Mouse (Mus musculus): ENCODE data around the gene Lix1l. TPM values are rescaled to one million over a fixed set of nuclear protein-coding genes. Genes with fewer than 3 reads are reported as not detected.

Lix1l gene
- polyA plus RNA-seq, 1 experiment from 2014 or later = 4.7 TPM

DNA sequence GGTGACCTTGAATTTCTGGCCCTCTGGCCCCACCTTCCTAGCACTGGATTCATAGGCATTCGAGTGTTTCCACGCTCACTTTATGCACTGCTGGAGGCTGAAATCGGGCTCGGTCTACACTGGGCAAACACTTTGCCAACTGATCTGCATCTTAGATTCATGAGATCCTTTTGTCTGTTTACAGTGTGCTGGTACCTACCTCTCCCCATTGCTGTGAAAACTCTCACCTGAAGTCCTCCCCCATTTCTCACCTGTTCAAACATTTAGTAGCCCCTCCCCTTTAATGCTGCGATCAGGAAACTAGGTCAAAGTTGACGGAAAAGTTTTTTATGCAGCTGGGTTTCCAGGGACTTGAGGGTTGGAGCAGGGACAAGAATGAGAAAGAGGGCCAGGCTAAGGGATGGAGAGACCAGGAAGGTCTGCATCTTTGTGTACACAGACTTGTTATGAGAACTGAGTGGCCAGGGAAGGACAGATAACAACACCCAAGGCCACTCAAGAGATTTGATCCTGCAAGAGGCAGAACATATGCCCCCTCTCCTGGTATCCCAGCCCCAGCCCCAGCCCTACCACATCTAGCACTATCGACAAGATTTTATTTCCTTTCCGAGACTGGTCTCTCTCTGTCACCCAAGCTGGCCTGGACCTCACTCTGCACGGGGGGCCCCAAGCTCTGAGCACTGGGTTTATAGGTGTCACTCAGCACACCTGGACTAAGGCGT, 36.9 kb upstream of the Lix1l start:
- Histone ChIP-seq H3K9ac (ENCODE audit: low read depth, low read length) (no peak overlapping the region), H3K4me1 (ENCODE audit: control insufficient read depth, insufficient read depth, low read length) (peaks cover 22% of the 10 kb centered on the region), H3K36me3 (ENCODE audit: control insufficient read depth, insufficient read depth, low read length) (0 out of 2 replicates have a peak, but pooled peaks cover 3% of the 10 kb centered on the region), H3K4me2 (ENCODE audit: low read length) (no peak overlapping the region), H3K27ac (ENCODE audit: low read length) (no peak overlapping the region), H3K27me3 (ENCODE audit: control insufficient read depth, insufficient read depth, low read depth, low read length) (no peaks in the 10 kb centered on the region), H3K4me3 (ENCODE audit: low read depth, low read length) (no peak overlapping the region), H3K9me3 (replicated peaks; ENCODE audit: control insufficient read depth, low read length, poor library complexity, severe bottlenecking) (no peaks in the 10 kb centered on the region)
- 77% methylated on average over 10 of the region's 10 CpGs for WGBS
- no peak for ATAC-seq

DNA sequence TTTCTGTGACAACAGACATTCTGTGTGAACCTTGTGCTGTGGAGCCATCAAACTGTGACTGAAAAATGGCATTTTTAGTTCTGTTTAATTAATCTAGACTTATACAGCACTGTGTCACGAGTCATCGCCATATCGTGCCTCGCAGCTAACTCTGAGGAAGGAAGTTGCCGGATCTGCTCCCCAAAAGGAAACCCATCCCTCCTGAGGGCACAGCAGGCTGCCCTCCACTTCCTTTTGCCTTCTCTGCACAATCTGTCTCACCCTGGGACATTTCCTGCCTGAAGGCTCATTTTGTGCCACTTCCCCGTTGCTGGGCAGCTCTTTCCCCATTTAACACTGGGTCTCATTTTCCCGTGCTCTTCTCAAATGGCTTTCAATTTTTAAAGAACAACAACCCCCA, 36.3 kb upstream of the Lix1l start:
- WGBS = 81% methylated on average over 7 of the region's 7 CpGs
- Histone ChIP-seq H3K9ac (ENCODE audit: low read depth, low read length) (no peak overlapping the region), H3K4me3 (ENCODE audit: low read depth, low read length) (no peak overlapping the region), H3K27ac (ENCODE audit: low read length) (no peak overlapping the region), H3K9me3 (replicated peaks; ENCODE audit: control insufficient read depth, low read length, poor library complexity, severe bottlenecking) (no peaks in the 10 kb centered on the region), H3K27me3 (ENCODE audit: control insufficient read depth, insufficient read depth, low read depth, low read length) (no peaks in the 10 kb centered on the region), H3K36me3 (ENCODE audit: control insufficient read depth, insufficient read depth, low read length) (0 out of 2 replicates have a peak, but pooled peaks cover 3% of the 10 kb centered on the region), H3K4me1 (ENCODE audit: control insufficient read depth, insufficient read depth, low read length) (peaks cover 16% of the 10 kb centered on the region), H3K4me2 (ENCODE audit: low read length) (no peak overlapping the region)
- no peak for ATAC-seq

DNA sequence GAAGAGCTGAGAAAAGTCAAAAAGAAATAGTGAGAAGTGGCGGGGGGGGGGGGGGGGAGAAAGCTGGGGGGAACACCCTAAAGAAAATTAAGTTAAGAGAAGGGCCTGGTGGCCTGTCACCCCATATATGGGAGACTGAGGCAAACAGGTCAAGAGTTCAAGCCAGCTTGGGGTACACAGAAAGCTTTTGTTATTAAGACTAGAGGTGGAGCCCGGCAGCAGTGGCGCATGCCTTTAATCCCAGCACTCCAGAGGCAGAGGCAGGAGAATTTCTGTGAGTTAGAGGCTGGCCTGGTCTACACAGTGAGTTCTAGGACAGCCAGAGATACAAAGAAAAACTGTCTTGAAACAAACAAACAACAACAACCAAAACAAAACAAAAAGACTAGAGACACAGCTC, 35.8 kb upstream of the Lix1l start:
- Histone ChIP-seq H3K36me3 (ENCODE audit: control insufficient read depth, insufficient read depth, low read length) (0 out of 2 replicates have a peak, but pooled peaks cover 3% of the 10 kb centered on the region), H3K9ac (ENCODE audit: low read depth, low read length) (no peak overlapping the region), H3K4me1 (ENCODE audit: control insufficient read depth, insufficient read depth, low read length) (peaks cover 11% of the 10 kb centered on the region), H3K9me3 (replicated peaks; ENCODE audit: control insufficient read depth, low read length, poor library complexity, severe bottlenecking) (no peaks in the 10 kb centered on the region), H3K4me2 (ENCODE audit: low read length) (no peak overlapping the region), H3K27me3 (ENCODE audit: control insufficient read depth, insufficient read depth, low read depth, low read length) (no peaks in the 10 kb centered on the region), H3K27ac (ENCODE audit: low read length) (no peak overlapping the region), H3K4me3 (ENCODE audit: low read depth, low read length) (no peak overlapping the region)
- WGBS = 96% methylated on average over 2 of the region's 3 CpGs
- ATAC-seq = no peak

DNA sequence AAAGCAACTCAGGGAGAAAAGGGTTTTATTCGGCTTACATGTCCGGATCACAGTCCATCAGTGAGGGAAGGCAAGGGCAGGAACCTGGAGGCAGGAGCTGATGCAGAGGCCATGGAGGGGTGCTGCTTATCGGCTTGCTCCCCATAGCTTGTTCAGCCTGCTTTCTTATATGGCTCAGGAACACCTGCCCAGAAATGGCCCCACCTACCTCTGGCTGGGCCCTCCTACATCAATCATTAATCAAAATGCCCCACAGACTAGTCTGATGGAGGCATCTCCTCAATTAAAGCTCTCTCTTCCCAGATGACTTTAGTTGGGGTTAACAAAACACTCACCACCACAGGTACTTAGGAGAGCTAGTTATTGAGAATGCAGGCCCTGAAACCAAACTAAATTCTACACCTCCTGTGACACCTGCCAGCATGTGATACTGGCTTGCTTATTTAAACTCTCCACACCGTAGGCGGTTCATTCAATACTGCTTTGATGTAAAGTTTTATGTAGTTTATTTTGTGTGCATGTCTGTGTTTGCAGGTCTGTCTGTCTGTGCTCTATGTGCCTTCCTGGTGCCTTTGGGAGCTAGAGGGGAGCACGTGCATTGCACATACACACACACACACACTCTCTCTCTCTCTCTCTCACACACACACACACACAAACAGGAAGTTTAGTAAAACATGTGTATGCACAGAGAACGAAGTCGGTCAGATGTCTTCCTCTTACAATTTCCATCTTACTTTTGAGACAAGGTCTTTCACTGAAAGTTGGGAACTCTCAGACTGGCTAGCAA, 34.1 kb upstream of the Lix1l start:
- Histone ChIP-seq H3K27me3 (ENCODE audit: control insufficient read depth, insufficient read depth, low read depth, low read length) (no peaks in the 10 kb centered on the region), H3K4me2 (ENCODE audit: low read length) (no peak overlapping the region), H3K4me1 (ENCODE audit: control insufficient read depth, insufficient read depth, low read length) (no peaks in the 10 kb centered on the region), H3K9ac (ENCODE audit: low read depth, low read length) (no peak overlapping the region), H3K36me3 (ENCODE audit: control insufficient read depth, insufficient read depth, low read length) (no peaks in the 10 kb centered on the region), H3K27ac (ENCODE audit: low read length) (no peak overlapping the region), H3K9me3 (replicated peaks; ENCODE audit: control insufficient read depth, low read length, poor library complexity, severe bottlenecking) (no peaks in the 10 kb centered on the region), H3K4me3 (ENCODE audit: low read depth, low read length) (no peak overlapping the region)
- WGBS = 88% methylated on average over 8 of the region's 8 CpGs
- ATAC-seq = no peak

DNA sequence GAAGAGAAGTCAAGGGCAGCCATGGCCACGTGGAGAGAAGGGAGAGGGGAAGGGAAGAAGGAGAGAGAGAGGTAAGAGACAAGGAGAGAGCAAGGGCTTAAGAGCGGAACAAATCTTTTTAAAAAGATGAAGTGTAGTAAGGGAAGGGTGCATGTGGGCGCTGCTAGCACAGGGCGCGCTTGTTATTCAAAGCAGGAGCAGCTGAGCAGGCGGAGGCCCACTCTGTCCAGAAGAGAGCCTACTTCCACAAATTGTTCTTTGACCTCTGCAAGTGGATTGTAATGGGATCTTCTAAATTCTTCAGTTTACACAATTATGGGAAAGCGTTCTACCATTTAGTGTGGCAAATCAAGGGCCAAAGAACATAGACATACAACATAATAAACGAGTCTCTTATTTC, 32.3 kb upstream of the Lix1l start:
- Histone ChIP-seq H3K9ac (ENCODE audit: low read depth, low read length) (no peak overlapping the region), H3K4me3 (ENCODE audit: low read depth, low read length) (no peak overlapping the region), H3K27ac (ENCODE audit: low read length) (no peak overlapping the region), H3K36me3 (ENCODE audit: control insufficient read depth, insufficient read depth, low read length) (no peaks in the 10 kb centered on the region), H3K27me3 (ENCODE audit: control insufficient read depth, insufficient read depth, low read depth, low read length) (no peaks in the 10 kb centered on the region), H3K9me3 (replicated peaks; ENCODE audit: control insufficient read depth, low read length, poor library complexity, severe bottlenecking) (no peaks in the 10 kb centered on the region), H3K4me2 (ENCODE audit: low read length) (no peak overlapping the region), H3K4me1 (ENCODE audit: control insufficient read depth, insufficient read depth, low read length) (no peaks in the 10 kb centered on the region)
- no peak for ATAC-seq
- 64% methylated on average over 8 of the region's 8 CpGs for WGBS

DNA sequence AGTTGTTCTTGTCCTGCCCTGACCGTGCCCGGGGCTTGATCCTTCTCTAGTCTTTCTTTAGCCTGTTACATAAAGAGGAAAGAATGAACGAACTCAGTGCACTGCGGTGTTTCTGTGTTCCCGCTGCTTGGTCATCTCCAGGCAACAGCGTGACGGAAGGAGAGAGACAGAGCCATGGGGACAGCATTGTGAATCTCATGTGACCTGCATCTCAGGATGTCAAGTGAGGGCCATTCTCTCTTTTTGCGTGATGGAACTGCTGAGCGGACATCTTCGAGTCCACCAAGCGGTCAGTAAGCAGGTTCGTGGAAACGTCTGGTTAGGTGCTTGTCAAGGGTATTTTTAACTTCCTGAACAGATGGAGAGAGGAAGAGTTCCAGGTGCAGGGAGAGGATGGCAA, 31.4 kb upstream of the Lix1l start:
- 86% methylated on average over 13 of the region's 13 CpGs for WGBS
- Histone ChIP-seq H3K4me1 (ENCODE audit: control insufficient read depth, insufficient read depth, low read length) (no peaks in the 10 kb centered on the region), H3K27ac (ENCODE audit: low read length) (no peak overlapping the region), H3K27me3 (ENCODE audit: control insufficient read depth, insufficient read depth, low read depth, low read length) (no peaks in the 10 kb centered on the region), H3K4me2 (ENCODE audit: low read length) (no peak overlapping the region), H3K9ac (ENCODE audit: low read depth, low read length) (no peak overlapping the region), H3K4me3 (ENCODE audit: low read depth, low read length) (no peak overlapping the region), H3K36me3 (ENCODE audit: control insufficient read depth, insufficient read depth, low read length) (no peaks in the 10 kb centered on the region), H3K9me3 (replicated peaks; ENCODE audit: control insufficient read depth, low read length, poor library complexity, severe bottlenecking) (no peaks in the 10 kb centered on the region)
- no peak for ATAC-seq

DNA sequence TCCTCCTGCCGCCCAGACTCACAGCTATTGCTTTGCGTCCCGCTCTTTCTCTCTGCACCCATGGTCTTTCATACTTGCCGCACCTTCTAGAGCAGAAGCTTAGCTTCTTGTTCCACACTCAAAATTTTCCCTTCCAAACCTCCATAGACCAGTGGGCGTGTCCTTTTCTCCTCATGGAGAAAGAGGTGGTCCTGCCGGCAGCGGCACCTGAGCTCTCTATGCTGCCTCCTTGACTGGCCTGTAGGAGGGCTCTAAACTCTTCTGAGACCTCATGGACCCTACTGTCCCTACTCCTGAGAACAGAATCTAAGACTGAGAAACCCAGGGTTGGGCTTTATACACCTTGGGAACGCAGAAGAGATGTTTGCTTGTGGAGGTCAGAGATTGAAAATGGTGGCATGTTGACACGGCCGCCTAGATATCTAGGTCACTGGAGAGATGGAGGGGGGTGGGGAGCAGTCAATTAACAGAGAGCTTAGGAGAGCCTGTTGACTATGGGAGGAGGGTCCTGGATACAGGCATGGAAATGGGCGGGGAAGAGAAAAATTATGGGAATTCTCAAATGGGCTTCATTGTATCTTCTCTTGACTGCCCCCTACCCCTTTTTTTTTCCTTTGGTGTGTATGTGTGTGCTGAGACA, 30.9 kb upstream of the Lix1l start:
- H3K4me3 ChIP-seq (ENCODE audit: low read depth, low read length) = no peak overlapping the region
- no peak overlapping the region for H3K27ac ChIP-seq (ENCODE audit: low read length)
- H3K4me2 ChIP-seq (ENCODE audit: low read length) = no peak overlapping the region
- 92% methylated on average over 11 of the region's 11 CpGs for WGBS
- ATAC-seq = no peak
- H3K4me1 ChIP-seq (ENCODE audit: control insufficient read depth, insufficient read depth, low read length) = no peaks in the 10 kb centered on the region
- H3K27me3 ChIP-seq (ENCODE audit: control insufficient read depth, insufficient read depth, low read depth, low read length) = no peaks in the 10 kb centered on the region
- no peak overlapping the region for H3K9ac ChIP-seq (ENCODE audit: low read depth, low read length)
- H3K36me3 ChIP-seq (ENCODE audit: control insufficient read depth, insufficient read depth, low read length) = no peaks in the 10 kb centered on the region
- H3K9me3 ChIP-seq (replicated peaks; ENCODE audit: control insufficient read depth, low read length, poor library complexity, severe bottlenecking) = no peaks in the 10 kb centered on the region

DNA sequence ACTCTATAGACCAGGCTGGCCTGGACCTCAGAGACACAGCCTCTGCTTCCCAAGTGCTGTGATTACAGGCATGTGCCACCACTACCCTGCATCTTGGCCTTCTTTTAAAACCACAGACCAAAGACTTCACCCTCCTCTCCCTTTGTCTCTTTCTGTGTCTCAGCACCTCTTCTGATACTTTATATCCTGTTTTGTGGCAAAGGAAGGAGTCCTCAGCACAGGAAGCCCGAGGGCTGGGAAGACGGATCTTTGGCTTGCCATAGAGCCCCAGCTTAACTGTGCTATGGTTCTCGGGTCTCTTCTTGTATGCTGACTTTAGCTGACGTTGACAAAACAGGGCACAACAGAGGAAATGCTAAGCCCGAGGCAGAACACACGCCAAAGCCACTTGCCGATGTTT, 30.3 kb upstream of the Lix1l start:
- 78% methylated on average over 7 of the region's 7 CpGs for WGBS
- H3K4me2 ChIP-seq (ENCODE audit: low read length) = no peak overlapping the region
- ATAC-seq = no peak
- no peaks in the 10 kb centered on the region for H3K4me1 ChIP-seq (ENCODE audit: control insufficient read depth, insufficient read depth, low read length)
- H3K9me3 ChIP-seq (replicated peaks; ENCODE audit: control insufficient read depth, low read length, poor library complexity, severe bottlenecking) = no peaks in the 10 kb centered on the region
- H3K9ac ChIP-seq (ENCODE audit: low read depth, low read length) = no peak overlapping the region
- H3K36me3 ChIP-seq (ENCODE audit: control insufficient read depth, insufficient read depth, low read length) = no peaks in the 10 kb centered on the region
- no peak overlapping the region for H3K4me3 ChIP-seq (ENCODE audit: low read depth, low read length)
- no peaks in the 10 kb centered on the region for H3K27me3 ChIP-seq (ENCODE audit: control insufficient read depth, insufficient read depth, low read depth, low read length)
- no peak overlapping the region for H3K27ac ChIP-seq (ENCODE audit: low read length)

DNA sequence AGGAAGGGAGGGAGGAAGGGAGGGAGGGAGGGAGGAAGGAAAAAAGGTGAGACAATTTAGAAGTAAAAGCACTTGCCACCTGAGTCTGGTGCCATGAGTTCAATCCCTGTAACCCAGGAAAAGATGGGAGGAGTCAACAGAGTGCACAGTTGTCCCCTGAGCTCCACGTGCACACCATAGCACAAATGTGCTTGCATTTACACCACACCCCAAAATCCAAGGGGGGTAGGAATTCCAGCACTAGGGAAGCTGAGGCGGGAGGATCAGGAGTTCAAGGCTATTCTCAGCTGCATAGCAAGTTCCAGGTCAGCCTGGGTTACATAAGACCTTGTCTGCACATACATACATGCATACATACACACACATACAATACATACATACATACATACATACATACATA, 29.6 kb upstream of the Lix1l start:
- H3K9me3 ChIP-seq (replicated peaks; ENCODE audit: control insufficient read depth, low read length, poor library complexity, severe bottlenecking) = no peaks in the 10 kb centered on the region
- H3K27ac ChIP-seq (ENCODE audit: low read length) = no peak overlapping the region
- H3K4me1 ChIP-seq (ENCODE audit: control insufficient read depth, insufficient read depth, low read length) = no peaks in the 10 kb centered on the region
- H3K27me3 ChIP-seq (ENCODE audit: control insufficient read depth, insufficient read depth, low read depth, low read length) = no peaks in the 10 kb centered on the region
- WGBS = 78% methylated on average over 2 of the region's 2 CpGs
- no peaks in the 10 kb centered on the region for H3K36me3 ChIP-seq (ENCODE audit: control insufficient read depth, insufficient read depth, low read length)
- no peak for ATAC-seq
- H3K9ac ChIP-seq (ENCODE audit: low read depth, low read length) = no peak overlapping the region
- H3K4me3 ChIP-seq (ENCODE audit: low read depth, low read length) = no peak overlapping the region
- no peak overlapping the region for H3K4me2 ChIP-seq (ENCODE audit: low read length)
